Mouse (Mus musculus) embryonic fibroblast, embryonic 13.5 days (primary cell): ENCODE results near the gene D11Wsu47e.

Experiments used
- CTCF ChIP-seq: IDR thresholded peaks from 2 replicates; pipeline ENCODE4 v1.5.1; 2011; ENCODE audit warnings: mild to moderate bottlenecking, control low read depth, low read length, moderate library complexity, borderline replicate concordance; ENCODE audit not compliant: insufficient read depth
- POLR2A ChIP-seq: IDR thresholded peaks from 2 replicates; pipeline ENCODE4 v1.6.1; 2011; ENCODE audit warnings: low read depth, mild to moderate bottlenecking, control low read depth, low read length, moderate library complexity

DNA sequence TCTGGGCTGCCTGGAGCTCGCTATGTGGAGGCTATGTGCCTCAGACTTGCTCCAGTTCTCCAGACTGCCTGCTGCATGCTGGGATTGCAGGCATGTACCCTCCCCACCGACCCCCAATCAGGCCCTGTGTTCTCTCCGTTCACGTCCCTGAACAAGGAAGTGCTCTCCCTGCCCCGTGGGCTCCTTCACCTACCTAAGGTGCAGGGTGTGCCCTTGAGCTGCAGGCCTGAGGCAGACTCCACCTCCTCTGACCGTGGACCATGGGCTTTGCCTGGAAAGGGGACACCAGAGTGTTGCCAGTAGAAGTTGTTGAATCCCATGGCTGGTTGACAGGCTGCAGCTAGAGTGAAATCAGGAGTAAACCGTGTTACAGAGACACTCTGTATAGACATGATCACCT, 15.4 kb downstream of the D11Wsu47e start:
- TF ChIP-seq CTCF (no peak), POLR2A (no peak)
